Mouse (Mus musculus) heart, postnatal 0 days (tissue): ENCODE results near the gene Il10rb. TPM values are rescaled to one million over a fixed set of nuclear protein-coding genes. Genes with fewer than 3 reads are reported as not detected.

ENCODE experiments used
- ATAC-seq: fragments of 200-750 bp; cut with Nextera tagmentation; 2 replicates; pipeline ENCODE4 v1.8.0; 2017; ENCODE audit warnings: low read depth, moderate number of reproducible peaks, moderate library complexity; ENCODE audit not compliant: insufficient read depth
- DNase-seq: peaks from one replicate; pipeline ENCODE4 v3.0.0-alpha.2; 2016; ENCODE audit warnings: low spot score
- H3K27ac ChIP-seq: fragments of 300-500 bp; sonication (generic); 2 replicates; pipeline ENCODE4 v1.5.1; 2014; ENCODE audit warnings: low read depth, mild to moderate bottlenecking
- H3K27me3 ChIP-seq: fragments of 300-500 bp; sonication (generic); 2 replicates; pipeline ENCODE4 v1.6.1; 2014; ENCODE audit warnings: low read length, mixed read lengths; ENCODE audit not compliant: control insufficient read depth, insufficient read depth
- H3K36me3 ChIP-seq: fragments of 300-500 bp; sonication (generic); replicated peaks from 2 replicates; pipeline ENCODE4 v1.6.1; 2014; ENCODE audit warnings: low read length, mixed read lengths; ENCODE audit not compliant: control insufficient read depth, insufficient read depth
- H3K4me1 ChIP-seq: fragments of 300-500 bp; sonication (generic); 2 replicates; pipeline ENCODE4 v1.6.1; 2014; ENCODE audit warnings: antibody characterized with exemption; ENCODE audit not compliant: control insufficient read depth, insufficient read depth
- H3K4me2 ChIP-seq: fragments of 300-500 bp; sonication (generic); 2 replicates; pipeline ENCODE4 v1.6.1; 2014; ENCODE audit warnings: low read depth, mild to moderate bottlenecking, low read length, moderate library complexity
- H3K4me3 ChIP-seq: fragments of 300-500 bp; sonication (generic); 2 replicates; pipeline ENCODE4 v1.5.1; 2014; ENCODE audit warnings: low read depth, low read length
- H3K9ac ChIP-seq: fragments of 300-500 bp; sonication (generic); replicated peaks from 2 replicates; pipeline ENCODE4 v1.6.1; 2014; ENCODE audit warnings: low read depth, low read length, mixed read lengths
- H3K9me3 ChIP-seq: fragments of 300-500 bp; sonication (generic); replicated peaks from 2 replicates; pipeline ENCODE4 v1.6.1; 2016; ENCODE audit warnings: low read length; ENCODE audit not compliant: control insufficient read depth
- CTCF ChIP-seq: IDR thresholded peaks from 2 replicates; pipeline ENCODE4 v1.5.1; 2016; ENCODE audit warnings: antibody characterized with exemption, control low read depth, low read depth
- EP300 ChIP-seq: IDR thresholded peaks from 2 replicates; pipeline ENCODE4 v1.6.1; 2016; ENCODE audit warnings: antibody characterized with exemption, low read depth
- WGBS: fragments of 180-500 bp; shearing (Covaris S2); extraction: QIAGEN DNeasy Blood & Tissue Kit; methylation state at CpG from one replicate; pipeline ENCODE4 v1.1.7; 2014; 5-methylcytosine and 5-hydroxymethylcytosine counted together
- polyA plus RNA-seq: library from polyadenylated mRNA; unstranded; fragments of >200 nt; fragmentation: Nextera tagmentation; extraction: Ambion mirVana; gene quantifications from 2 replicates; pipeline ENCODE4 v1.2.1, GENCODE M21; 2015
- total RNA-seq: library from RNA; depleted of rRNA; stranded (reverse); fragments of >200 nt; gene quantifications from 2 replicates; pipeline ENCODE4 v1.2.3, GENCODE M21; 2014; ENCODE audit warnings: low replicate concordance

The Il10rb gene
- total and polyA plus RNA-seq, 2 experiments from 2014 or later: 63.3 to 89.0 TPM

GRCm38 (mm10) chr16:91394826-91395410, 11.0 kb upstream of the Il10rb start:
- Histone ChIP-seq H3K27ac (peak overlapping the region; percentile 69), H3K4me3 (no peak overlapping the region), H3K27me3 (no peaks in the 10 kb centered on the region), H3K4me2 (no peak overlapping the region), H3K36me3 (peaks cover 67% of the 10 kb centered on the region), H3K9ac (no peak overlapping the region), H3K4me1 (0 out of 2 replicates have a peak, but pooled peaks cover 7% of the 10 kb centered on the region), H3K9me3 (no peaks in the 10 kb centered on the region)
- 24% methylated on average over 4 of the region's 4 CpGs for WGBS
- TF ChIP-seq EP300 (no peak), CTCF (no peak)
- DNase-seq: no peak
- ATAC-seq: peak; percentile 81

DNA sequence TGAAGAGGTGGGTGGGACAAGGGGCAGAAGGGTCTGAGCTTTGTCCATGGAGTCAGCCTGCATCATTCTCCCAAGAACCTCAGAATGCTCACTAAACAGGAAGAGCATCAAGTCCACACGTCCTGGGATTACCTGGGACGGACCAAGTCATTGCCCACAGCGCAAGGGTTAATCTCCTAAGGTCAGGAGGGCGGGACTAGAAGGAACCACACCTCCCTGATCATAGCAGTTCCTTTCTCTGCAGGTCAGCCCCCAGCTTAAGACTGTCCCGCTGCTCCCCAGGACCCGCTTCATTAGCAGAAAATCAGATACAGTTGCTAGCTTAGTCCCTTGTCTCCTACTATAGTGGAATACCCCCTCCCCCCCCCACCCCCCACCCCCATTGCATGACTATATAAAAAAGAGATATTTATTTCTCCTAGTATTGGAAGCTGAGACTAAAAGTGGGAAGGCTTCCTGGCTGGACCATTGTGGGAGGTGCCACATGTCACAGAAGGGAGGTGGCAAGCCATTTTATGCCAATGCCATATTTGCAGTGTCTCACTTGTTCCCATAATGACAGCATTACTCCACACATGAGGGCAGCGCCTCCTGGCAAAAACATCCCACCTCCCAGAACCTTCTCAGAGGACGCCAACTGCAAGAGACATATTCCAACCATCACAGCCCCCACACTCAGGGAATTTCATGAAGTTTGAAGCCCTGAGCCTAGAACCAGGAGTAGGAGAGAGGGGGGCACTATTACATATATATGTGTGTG, 10.2 kb upstream of the Il10rb start:
- no peaks in the 10 kb centered on the region for H3K9me3 ChIP-seq
- WGBS: 80% methylated on average over 8 of the region's 8 CpGs
- no peak overlapping the region for H3K4me2 ChIP-seq
- no peak overlapping the region for H3K4me3 ChIP-seq
- TF ChIP-seq CTCF: no peak
- no peak for TF ChIP-seq EP300
- no peak overlapping the region for H3K9ac ChIP-seq
- no peak overlapping the region for H3K27ac ChIP-seq
- H3K27me3 ChIP-seq: no peaks in the 10 kb centered on the region
- 0 out of 2 replicates have a peak, but pooled peaks cover 7% of the 10 kb centered on the region for H3K4me1 ChIP-seq
- peaks cover 61% of the 10 kb centered on the region for H3K36me3 ChIP-seq
- DNase-seq (no peak), ATAC-seq (no peak)

DNA sequence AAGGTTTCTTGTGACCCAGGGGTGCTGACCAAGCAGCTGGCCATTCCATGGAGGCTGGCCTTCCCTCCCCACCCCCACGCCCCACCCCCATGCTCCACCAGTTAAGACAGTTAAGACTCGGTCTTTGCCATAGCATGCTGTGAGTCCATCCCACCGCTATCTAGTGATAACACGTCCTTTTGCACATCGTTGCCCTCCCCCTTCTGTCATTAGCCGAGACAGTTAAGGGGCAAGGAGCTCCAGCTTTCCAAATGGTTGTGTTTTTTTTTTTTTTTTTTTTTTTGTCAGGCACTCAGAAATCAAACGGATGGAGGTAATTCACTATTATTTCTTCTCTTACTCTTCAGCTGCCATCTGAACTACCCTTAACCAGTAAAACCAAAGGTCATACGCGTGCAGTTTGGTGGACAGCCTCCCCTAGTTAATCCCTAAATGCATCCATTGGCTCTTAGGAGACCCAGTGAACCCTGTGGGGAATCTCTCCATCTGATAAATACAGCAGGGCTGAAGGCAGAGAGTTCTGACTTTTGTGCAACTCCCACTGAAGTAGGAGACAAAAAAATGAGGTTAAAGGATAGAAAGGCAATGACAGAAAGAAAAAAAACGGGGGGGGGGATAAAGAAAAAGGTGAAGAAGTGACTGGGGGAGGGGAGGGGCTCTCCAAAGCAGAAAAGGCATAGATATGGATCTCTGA, 9.0 kb upstream of the Il10rb start:
- peaks cover 54% of the 10 kb centered on the region for H3K36me3 ChIP-seq
- no peak overlapping the region for H3K4me3 ChIP-seq
- no peak overlapping the region for H3K27ac ChIP-seq
- 0 out of 2 replicates have a peak, but pooled peaks cover 7% of the 10 kb centered on the region for H3K4me1 ChIP-seq
- no peaks in the 10 kb centered on the region for H3K27me3 ChIP-seq
- H3K9me3 ChIP-seq: no peaks in the 10 kb centered on the region
- TF ChIP-seq CTCF: no peak
- no peak for TF ChIP-seq EP300
- ATAC-seq (no peak), DNase-seq (no peak)
- no peak overlapping the region for H3K4me2 ChIP-seq
- H3K9ac ChIP-seq: no peak overlapping the region
- 45% methylated on average over 10 of the region's 10 CpGs for WGBS

- peaks cover 43% of the 10 kb centered on the region for H3K36me3 ChIP-seq
- H3K4me2 ChIP-seq: no peak overlapping the region
- DNase-seq (no peak), ATAC-seq (no peak)
- H3K4me3 ChIP-seq: no peak overlapping the region
- H3K4me1 ChIP-seq: 0 out of 2 replicates have a peak, but pooled peaks cover 7% of the 10 kb centered on the region
- no peaks in the 10 kb centered on the region for H3K9me3 ChIP-seq
- no peak overlapping the region for H3K27ac ChIP-seq
- H3K27me3 ChIP-seq: no peaks in the 10 kb centered on the region
- 90% methylated on average over 12 of the region's 12 CpGs for WGBS
- no peak overlapping the region for H3K9ac ChIP-seq
- TF ChIP-seq EP300 (no peak), CTCF (no peak)
These were observed 7.9 kb upstream of the Il10rb start for GRCm38 (mm10) chr16:91398030-91398429.

GRCm38 (mm10) chr16:91398944-91399343, 7.0 kb upstream of the Il10rb start:
- Histone ChIP-seq H3K27ac (no peak overlapping the region), H3K4me2 (no peak overlapping the region), H3K4me3 (no peak overlapping the region), H3K27me3 (no peaks in the 10 kb centered on the region), H3K4me1 (0 out of 2 replicates have a peak, but pooled peaks cover 7% of the 10 kb centered on the region), H3K9ac (no peak overlapping the region), H3K36me3 (peaks cover 40% of the 10 kb centered on the region), H3K9me3 (no peaks in the 10 kb centered on the region)
- DNase-seq (no peak), ATAC-seq (no peak)
- no peak for TF ChIP-seq EP300
- TF ChIP-seq CTCF: no peak
- WGBS: 95% methylated on average over 7 of the region's 7 CpGs
